Mouse (Mus musculus) liver, embryonic 12.5 days (tissue): ENCODE data around the gene Ston2. TPM values are rescaled to one million over a fixed set of nuclear protein-coding genes. Genes with fewer than 3 reads are reported as not detected.

Experiments
- ATAC-seq: fragments of 200-750 bp; cut with Nextera tagmentation; 2 replicates; pipeline ENCODE4 v1.8.0; 2017; ENCODE audit warnings: moderate number of reproducible peaks, mild to moderate bottlenecking, moderate library complexity
- H3K27ac ChIP-seq: fragments of 300-500 bp; sonication (generic); 2 replicates; pipeline ENCODE4 v1.5.1; 2016; ENCODE audit warnings: mild to moderate bottlenecking
- H3K27me3 ChIP-seq: fragments of 300-500 bp; sonication (generic); replicated peaks from 2 replicates; pipeline ENCODE4 v1.6.1; 2016; ENCODE audit warnings: mild to moderate bottlenecking, moderate library complexity
- H3K36me3 ChIP-seq: fragments of 300-500 bp; sonication (generic); 2 replicates; pipeline ENCODE4 v1.6.1; 2016; ENCODE audit warnings: mild to moderate bottlenecking, moderate library complexity
- H3K4me1 ChIP-seq: fragments of 300-500 bp; sonication (generic); 2 replicates; pipeline ENCODE4 v1.6.1; 2016
- H3K4me2 ChIP-seq: fragments of 300-500 bp; sonication (generic); 2 replicates; pipeline ENCODE4 v1.6.1; 2016; ENCODE audit warnings: mild to moderate bottlenecking, moderate library complexity
- H3K4me3 ChIP-seq: fragments of 300-500 bp; sonication (generic); 2 replicates; pipeline ENCODE4 v1.5.1; 2016; ENCODE audit warnings: mild to moderate bottlenecking, moderate library complexity
- H3K9ac ChIP-seq: fragments of 300-500 bp; sonication (generic); 2 replicates; pipeline ENCODE4 v1.6.1; 2016; ENCODE audit warnings: mild to moderate bottlenecking, moderate library complexity
- H3K9me3 ChIP-seq: fragments of 300-500 bp; sonication (generic); replicated peaks from 2 replicates; pipeline ENCODE4 v1.6.1; 2016; ENCODE audit warnings: mild to moderate bottlenecking, moderate library complexity
- WGBS: fragments of 180-500 bp; shearing (Covaris S2); methylation state at CpG from one replicate; pipeline ENCODE4 v1.1.7; 2016; ENCODE audit not compliant: insufficient replicate concordance; 5-methylcytosine and 5-hydroxymethylcytosine counted together
- polyA plus RNA-seq: library from polyadenylated mRNA; unstranded; fragments of >200 nt; fragmentation: Nextera tagmentation; extraction: Ambion mirVana; gene quantifications from 2 replicates; pipeline ENCODE4 v1.2.1, GENCODE M21; 2016

The Ston2 gene
- polyA plus RNA-seq, 1 experiment from 2014 or later, result 37.9 TPM

GRCm38 (mm10) chr12:91667741-91668140 lies 120.4 kb downstream of the Ston2 start:
- no peak for ATAC-seq
- no peak overlapping the region for H3K4me3 ChIP-seq
- no peaks in the 10 kb centered on the region for H3K27me3 ChIP-seq
- H3K9ac ChIP-seq, result no peak overlapping the region
- 76% methylated on average over 7 of the region's 7 CpGs for WGBS
- H3K27ac ChIP-seq, result no peak overlapping the region
- H3K4me2 ChIP-seq, result no peak overlapping the region
- H3K9me3 ChIP-seq, result no peaks in the 10 kb centered on the region
- H3K36me3 ChIP-seq, result peaks cover 6% of the 10 kb centered on the region; the same call in 1 of the 2 replicates
- H3K4me1 ChIP-seq, result peaks cover 37% of the 10 kb centered on the region

DNA sequence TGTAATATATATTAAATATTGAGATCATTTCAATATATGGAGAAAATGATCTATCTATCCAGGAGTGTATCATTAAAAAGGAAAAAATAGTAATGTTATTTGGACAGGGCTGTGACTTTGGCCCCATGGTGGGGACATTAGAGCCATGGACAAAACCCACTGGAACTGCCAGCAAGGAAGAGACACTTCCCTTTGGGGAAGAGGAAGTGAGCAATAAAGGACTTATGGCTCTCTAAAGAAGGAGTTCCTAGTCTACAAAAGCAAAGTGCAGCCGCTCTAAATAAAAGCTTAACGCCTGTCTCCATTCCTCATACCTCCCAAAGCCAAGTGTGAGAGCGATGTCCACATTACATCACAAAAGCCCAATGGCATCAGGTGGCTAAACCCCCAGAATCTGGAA lies 121.6 kb downstream of the Ston2 start:
- Histone ChIP-seq H3K4me1 (peaks cover 43% of the 10 kb centered on the region), H3K36me3 (no peaks in the 10 kb centered on the region), H3K27ac (no peak overlapping the region), H3K9ac (no peak overlapping the region), H3K4me2 (no peak overlapping the region), H3K9me3 (no peaks in the 10 kb centered on the region), H3K4me3 (no peak overlapping the region), H3K27me3 (no peaks in the 10 kb centered on the region)
- 73% methylated on average over 3 of the region's 3 CpGs for WGBS
- ATAC-seq, result no peak

- Histone ChIP-seq H3K4me1 (peaks cover 43% of the 10 kb centered on the region), H3K4me3 (no peak overlapping the region), H3K9ac (no peak overlapping the region), H3K4me2 (no peak overlapping the region), H3K36me3 (no peaks in the 10 kb centered on the region), H3K27ac (no peak overlapping the region), H3K9me3 (no peaks in the 10 kb centered on the region), H3K27me3 (no peaks in the 10 kb centered on the region)
- ATAC-seq, result no peak
- WGBS, result 48% methylated on average over 5 of the region's 5 CpGs
Observed at GRCm38 (mm10) chr12:91665431-91665830, 122.8 kb downstream of the Ston2 start.

DNA sequence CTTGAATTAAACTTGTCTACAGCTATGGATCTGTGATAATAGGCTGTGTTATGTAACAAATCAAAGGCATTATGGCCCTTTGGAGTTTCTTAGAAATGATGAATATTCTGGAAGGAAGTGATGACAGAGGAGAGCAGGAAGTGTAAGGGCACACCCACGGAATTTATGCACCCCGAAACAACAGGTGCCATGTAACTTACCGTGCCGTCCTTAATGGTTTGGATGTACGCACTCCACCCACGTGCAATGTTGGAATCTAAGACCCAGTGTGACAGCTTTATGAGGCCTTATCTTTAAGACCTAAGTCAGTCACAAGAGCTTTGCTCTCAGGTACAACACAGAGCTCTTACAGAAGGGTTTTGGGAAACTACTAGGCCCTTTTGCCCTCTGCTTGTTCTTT lies 124.9 kb downstream of the Ston2 start:
- no peaks in the 10 kb centered on the region for H3K36me3 ChIP-seq
- H3K27me3 ChIP-seq, result no peaks in the 10 kb centered on the region
- H3K9me3 ChIP-seq, result no peaks in the 10 kb centered on the region
- 79% methylated on average over 6 of the region's 6 CpGs for WGBS
- ATAC-seq, result no peak
- peaks cover 31% of the 10 kb centered on the region; the same call in 1 of the 2 replicates for H3K4me1 ChIP-seq
- H3K27ac ChIP-seq, result no peak overlapping the region
- no peak overlapping the region for H3K4me3 ChIP-seq
- H3K4me2 ChIP-seq, result no peak overlapping the region
- H3K9ac ChIP-seq, result no peak overlapping the region

DNA sequence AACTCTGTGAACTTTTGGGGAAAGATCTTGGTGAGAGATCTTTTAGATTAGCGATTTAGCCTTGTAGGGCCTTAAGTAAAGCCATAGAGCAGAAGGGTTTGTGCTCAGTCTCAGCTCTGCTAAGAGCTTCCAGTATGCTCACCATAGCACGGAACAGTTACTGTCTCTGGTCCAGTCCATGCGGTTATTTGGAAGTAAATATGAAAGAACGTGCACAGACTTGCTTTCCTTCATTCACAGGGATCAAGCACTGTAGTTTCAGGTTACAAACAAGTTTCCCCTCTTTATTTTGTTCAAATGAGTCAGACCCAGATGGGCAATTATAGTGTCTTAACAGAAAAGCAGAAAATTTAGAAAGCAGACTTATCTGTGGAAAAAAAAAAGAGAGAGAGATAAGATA lies 125.3 kb downstream of the Ston2 start:
- WGBS, result 85% methylated on average over 4 of the region's 4 CpGs
- H3K4me3 ChIP-seq, result no peak overlapping the region
- H3K4me2 ChIP-seq, result no peak overlapping the region

DNA sequence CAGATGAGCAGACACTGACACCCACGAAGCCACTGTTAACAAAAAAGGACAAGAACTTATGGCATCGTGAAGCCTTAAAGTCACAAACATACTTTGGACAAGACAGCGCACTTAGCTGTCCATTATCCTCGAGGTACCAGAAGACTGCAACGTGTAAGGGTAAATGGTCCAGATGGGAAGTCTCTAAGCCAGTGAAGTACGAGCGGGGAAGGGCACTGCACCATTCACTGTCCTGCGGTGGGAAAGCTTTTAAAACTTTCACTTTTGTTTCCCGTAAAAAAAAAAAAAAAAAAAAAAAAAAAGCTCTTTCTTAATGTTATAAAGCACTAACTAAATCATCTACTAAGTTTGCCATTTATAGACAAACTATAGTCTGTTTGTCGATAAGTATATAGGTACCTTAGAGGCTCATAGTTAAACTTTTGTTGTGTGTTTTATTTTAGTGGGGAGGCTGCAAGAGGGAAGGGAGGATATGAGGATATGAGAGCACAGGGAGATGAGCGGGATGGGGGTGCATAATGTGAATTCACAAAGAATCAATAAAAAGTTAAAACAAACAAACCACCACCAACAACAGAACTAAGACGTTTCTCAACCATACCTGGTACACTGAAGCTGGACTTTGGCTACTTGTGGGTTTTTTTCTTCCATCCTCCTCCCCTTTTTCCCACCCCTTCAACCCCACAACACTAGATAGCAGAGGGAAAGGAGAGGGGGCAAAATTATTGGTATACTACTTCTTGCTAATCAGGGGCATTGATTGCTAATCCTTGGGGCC lies 127.4 kb downstream of the Ston2 start:
- Histone ChIP-seq H3K9ac (no peak overlapping the region), H3K36me3 (no peaks in the 10 kb centered on the region), H3K4me3 (no peak overlapping the region), H3K4me2 (no peak overlapping the region), H3K27ac (no peak overlapping the region), H3K27me3 (no peaks in the 10 kb centered on the region), H3K4me1 (peaks cover 15% of the 10 kb centered on the region; the same call in 1 of the 2 replicates), H3K9me3 (no peaks in the 10 kb centered on the region)
- ATAC-seq, result no peak
- 84% methylated on average over 12 of the region's 12 CpGs for WGBS

More for the DNA sequence above, 125.3 kb downstream of the Ston2 start:
- Histone ChIP-seq H3K4me1 (peaks cover 27% of the 10 kb centered on the region; the same call in 1 of the 2 replicates), H3K9ac (no peak overlapping the region), H3K27me3 (no peaks in the 10 kb centered on the region), H3K9me3 (no peaks in the 10 kb centered on the region), H3K36me3 (no peaks in the 10 kb centered on the region), H3K27ac (no peak overlapping the region)
- ATAC-seq, result no peak

DNA sequence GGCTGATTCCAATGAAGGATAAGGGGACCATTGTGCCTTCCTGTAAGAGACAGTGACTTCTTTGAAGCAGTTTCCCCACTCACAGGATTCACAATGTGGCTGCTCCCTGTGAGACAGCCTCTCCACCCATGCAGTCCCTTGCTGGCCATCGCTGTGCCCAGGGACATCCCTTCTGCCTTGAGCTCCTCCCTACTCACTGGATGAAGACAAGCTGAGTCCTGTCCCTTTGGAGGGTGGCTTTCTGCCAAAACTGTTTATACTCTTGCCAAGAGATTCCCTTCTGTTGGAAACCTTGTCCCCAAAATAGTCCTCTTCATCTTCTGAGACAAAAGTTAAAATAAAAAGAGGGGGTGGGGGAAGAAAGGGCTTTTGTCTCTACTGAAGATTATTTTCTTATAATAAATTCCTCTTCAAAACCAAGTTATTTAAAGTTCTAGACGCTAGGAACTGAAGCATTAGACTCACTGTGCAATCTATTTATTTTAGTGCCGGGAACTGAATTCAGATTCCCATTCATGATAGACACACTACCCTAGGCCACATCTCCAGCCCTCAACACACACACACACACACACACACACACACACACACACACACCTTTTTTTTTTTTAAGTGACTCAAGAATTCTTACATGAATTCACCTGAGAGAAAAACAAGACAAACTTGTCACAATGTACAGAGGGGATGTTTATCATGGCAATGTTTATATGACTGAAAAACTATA lies 133.6 kb downstream of the Ston2 start:
- Histone ChIP-seq H3K4me1 (no peaks in the 10 kb centered on the region), H3K36me3 (peaks cover 8% of the 10 kb centered on the region), H3K9me3 (no peaks in the 10 kb centered on the region), H3K27me3 (no peaks in the 10 kb centered on the region), H3K4me2 (no peak overlapping the region), H3K4me3 (no peak overlapping the region), H3K9ac (no peak overlapping the region), H3K27ac (no peak overlapping the region)
- WGBS, result 84% methylated on average over 3 of the region's 3 CpGs
- no peak for ATAC-seq

- H3K36me3 ChIP-seq, result peaks cover 53% of the 10 kb centered on the region
- H3K9ac ChIP-seq, result no peak overlapping the region
- WGBS, result 87% methylated on average over 17 of the region's 17 CpGs
- no peak overlapping the region for H3K4me3 ChIP-seq
- H3K4me1 ChIP-seq, result peaks cover 24% of the 10 kb centered on the region
- H3K27ac ChIP-seq, result no peak overlapping the region
- H3K27me3 ChIP-seq, result no peaks in the 10 kb centered on the region
- no peak for ATAC-seq
- no peak overlapping the region for H3K4me2 ChIP-seq
- 0 out of 2 replicates have a peak, but pooled peaks cover 8% of the 10 kb centered on the region for H3K9me3 ChIP-seq
Observed at GRCm38 (mm10) chr12:91648426-91648825, 139.8 kb downstream of the Ston2 start.

DNA sequence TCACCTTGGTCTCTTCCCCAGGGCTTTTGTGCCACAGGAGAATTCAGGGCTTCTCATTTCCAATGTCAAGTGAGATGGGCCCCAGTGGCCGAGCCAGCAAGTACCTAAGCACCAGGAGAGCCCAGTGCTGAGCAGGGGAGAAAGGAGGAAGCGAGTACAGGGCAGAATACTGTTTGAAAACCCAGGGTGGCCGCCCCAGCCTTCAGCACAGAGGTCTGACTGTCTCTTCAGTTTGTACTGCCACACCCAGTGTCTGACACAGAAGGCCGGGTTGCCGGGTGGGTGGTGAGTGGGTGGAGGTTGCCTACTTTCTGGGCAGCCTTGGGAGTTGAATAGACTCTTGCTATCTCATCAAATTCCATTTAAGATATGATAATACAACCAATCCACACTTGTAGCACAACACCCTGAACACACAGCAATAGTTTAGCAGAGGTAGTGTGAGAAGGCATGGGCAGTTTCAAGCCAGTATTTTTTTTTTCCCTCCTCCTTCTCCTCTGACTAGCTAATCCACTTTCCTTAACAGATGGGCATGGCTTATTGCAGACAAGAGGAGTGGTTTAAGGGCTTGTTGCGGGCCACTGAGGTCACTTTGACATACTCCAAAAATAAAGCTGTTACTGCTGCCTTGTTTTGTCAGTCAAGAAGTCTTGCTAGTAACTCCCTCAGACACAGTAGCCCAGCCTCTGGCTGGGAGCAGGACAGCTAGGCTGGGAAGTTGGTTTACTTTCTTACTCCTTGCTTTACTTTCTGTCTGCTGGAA lies 142.6 kb downstream of the Ston2 start:
- Histone ChIP-seq H3K4me3 (no peak overlapping the region), H3K9ac (no peak overlapping the region), H3K36me3 (peaks cover 74% of the 10 kb centered on the region), H3K27me3 (no peaks in the 10 kb centered on the region), H3K4me1 (peaks cover 33% of the 10 kb centered on the region), H3K9me3 (0 out of 2 replicates have a peak, but pooled peaks cover 8% of the 10 kb centered on the region), H3K4me2 (no peak overlapping the region), H3K27ac (no peak overlapping the region)
- 56% methylated on average over 6 of the region's 6 CpGs for WGBS
- ATAC-seq, result peak; percentile 40; the same call in 1 of the 2 replicates

GRCm38 (mm10) chr12:91643221-91643620 lies 145.0 kb downstream of the Ston2 start:
- Histone ChIP-seq H3K36me3 (peaks cover 80% of the 10 kb centered on the region), H3K27me3 (no peaks in the 10 kb centered on the region), H3K4me1 (peaks cover 33% of the 10 kb centered on the region), H3K4me2 (no peak overlapping the region), H3K9me3 (0 out of 2 replicates have a peak, but pooled peaks cover 4% of the 10 kb centered on the region), H3K27ac (no peak overlapping the region), H3K9ac (no peak overlapping the region), H3K4me3 (no peak overlapping the region)
- 86% methylated on average over 7 of the region's 7 CpGs for WGBS
- ATAC-seq, result no peak

- no peak overlapping the region for H3K27ac ChIP-seq
- no peaks in the 10 kb centered on the region for H3K9me3 ChIP-seq
- H3K4me3 ChIP-seq, result no peak overlapping the region
- H3K27me3 ChIP-seq, result no peaks in the 10 kb centered on the region
- no peak overlapping the region for H3K4me2 ChIP-seq
- ATAC-seq, result no peak
- H3K36me3 ChIP-seq, result peaks cover 74% of the 10 kb centered on the region
- peaks cover 33% of the 10 kb centered on the region for H3K4me1 ChIP-seq
- no peak overlapping the region for H3K9ac ChIP-seq
- 82% methylated on average over 12 of the region's 12 CpGs for WGBS
Observed at GRCm38 (mm10) chr12:91642426-91643093, 145.6 kb downstream of the Ston2 start.
